Mouse (Mus musculus): Measurements from ENCODE around the gene Fbn1. TPM values are rescaled to one million over a fixed set of nuclear protein-coding genes. Genes with fewer than 3 reads are reported as not detected.

Fbn1 gene
- polyA plus RNA-seq, 1 experiment from 2014 or later, result 19.3 TPM

- H3K9me3 ChIP-seq, result no peaks in the 10 kb centered on the region
- no peak overlapping the region for H3K9ac ChIP-seq
- no peak for ATAC-seq (ENCODE audit: extremely low read depth, insufficient number of reproducible peaks, low FRiP score, low TSS enrichment)
- H3K27me3 ChIP-seq (replicated peaks), result no peaks in the 10 kb centered on the region
- peaks cover 48% of the 10 kb centered on the region for H3K4me1 ChIP-seq
- H3K36me3 ChIP-seq, result peaks cover 3% of the 10 kb centered on the region; the same call in 1 of the 2 replicates
- WGBS, result 83% methylated on average over 5 of the region's 5 CpGs
- H3K4me3 ChIP-seq, result no peak overlapping the region
- no peak overlapping the region for H3K4me2 ChIP-seq
- H3K27ac ChIP-seq (replicated peaks), result no peak overlapping the region
These were observed 53.0 kb downstream of the Fbn1 start for GRCm38 (mm10) chr2:125454781-125455180.

GRCm38 (mm10) chr2:125452369-125453097 lies 55.3 kb downstream of the Fbn1 start:
- no peak overlapping the region for H3K9ac ChIP-seq
- H3K4me3 ChIP-seq, result no peak overlapping the region
- no peak overlapping the region for H3K4me2 ChIP-seq
- no peaks in the 10 kb centered on the region for H3K36me3 ChIP-seq
- no peaks in the 10 kb centered on the region for H3K27me3 ChIP-seq (replicated peaks)
- H3K4me1 ChIP-seq, result peaks cover 60% of the 10 kb centered on the region
- H3K27ac ChIP-seq (replicated peaks), result peak overlapping the region; percentile 86
- WGBS, result 38% methylated on average over 6 of the region's 6 CpGs
- ATAC-seq (ENCODE audit: extremely low read depth, insufficient number of reproducible peaks, low FRiP score, low TSS enrichment), result no peak
- H3K9me3 ChIP-seq, result no peaks in the 10 kb centered on the region

GRCm38 (mm10) chr2:125449361-125449760 lies 58.4 kb downstream of the Fbn1 start:
- no peak overlapping the region for H3K4me2 ChIP-seq
- peak overlapping the region; percentile 34; the same call in 1 of the 2 replicates for H3K27ac ChIP-seq (replicated peaks)
- WGBS, result 66% methylated on average over 8 of the region's 8 CpGs

GRCm38 (mm10) chr2:125448881-125449280 lies 58.9 kb downstream of the Fbn1 start:
- Histone ChIP-seq H3K4me2 (no peak overlapping the region), H3K4me1 (peaks cover 49% of the 10 kb centered on the region), H3K27me3 (replicated peaks) (no peaks in the 10 kb centered on the region), H3K9ac (no peak overlapping the region), H3K36me3 (no peaks in the 10 kb centered on the region), H3K27ac (replicated peaks) (peak overlapping the region; percentile 34; the same call in 1 of the 2 replicates), H3K9me3 (no peaks in the 10 kb centered on the region), H3K4me3 (no peak overlapping the region)
- no peak for ATAC-seq (ENCODE audit: extremely low read depth, insufficient number of reproducible peaks, low FRiP score, low TSS enrichment)
- WGBS, result 71% methylated on average over 6 of the region's 6 CpGs

More at GRCm38 (mm10) chr2:125449361-125449760, 58.4 kb downstream of the Fbn1 start:
- no peaks in the 10 kb centered on the region for H3K27me3 ChIP-seq (replicated peaks)
- ATAC-seq (ENCODE audit: extremely low read depth, insufficient number of reproducible peaks, low FRiP score, low TSS enrichment), result no peak
- no peak overlapping the region for H3K4me3 ChIP-seq
- peaks cover 49% of the 10 kb centered on the region for H3K4me1 ChIP-seq
- no peaks in the 10 kb centered on the region for H3K36me3 ChIP-seq
- H3K9ac ChIP-seq, result no peak overlapping the region
- no peaks in the 10 kb centered on the region for H3K9me3 ChIP-seq

GRCm38 (mm10) chr2:125447274-125447898 lies 60.4 kb downstream of the Fbn1 start:
- peaks cover 40% of the 10 kb centered on the region for H3K4me1 ChIP-seq
- WGBS, result 79% methylated on average over 9 of the region's 9 CpGs
- H3K27me3 ChIP-seq (replicated peaks), result no peaks in the 10 kb centered on the region
- ATAC-seq (ENCODE audit: extremely low read depth, insufficient number of reproducible peaks, low FRiP score, low TSS enrichment), result no peak
- H3K9ac ChIP-seq, result no peak overlapping the region
- no peak overlapping the region for H3K4me2 ChIP-seq
- no peaks in the 10 kb centered on the region for H3K36me3 ChIP-seq
- no peak overlapping the region for H3K27ac ChIP-seq (replicated peaks)
- no peaks in the 10 kb centered on the region for H3K9me3 ChIP-seq
- H3K4me3 ChIP-seq, result no peak overlapping the region

GRCm38 (mm10) chr2:125438381-125438780 lies 69.4 kb downstream of the Fbn1 start:
- ATAC-seq (ENCODE audit: extremely low read depth, insufficient number of reproducible peaks, low FRiP score, low TSS enrichment), result no peak
- Histone ChIP-seq H3K27ac (replicated peaks) (no peak overlapping the region), H3K36me3 (peaks cover 13% of the 10 kb centered on the region), H3K4me3 (no peak overlapping the region), H3K9ac (no peak overlapping the region), H3K4me1 (peaks cover 17% of the 10 kb centered on the region), H3K4me2 (no peak overlapping the region), H3K9me3 (peaks cover 7% of the 10 kb centered on the region), H3K27me3 (replicated peaks) (no peaks in the 10 kb centered on the region)
- 62% methylated on average over 8 of the region's 8 CpGs for WGBS

GRCm38 (mm10) chr2:125436240-125436639 lies 71.6 kb downstream of the Fbn1 start:
- H3K27me3 ChIP-seq (replicated peaks), result no peaks in the 10 kb centered on the region
- WGBS, result 75% methylated on average over 7 of the region's 7 CpGs
- no peak overlapping the region for H3K9ac ChIP-seq
- peaks cover 29% of the 10 kb centered on the region for H3K4me1 ChIP-seq
- H3K4me3 ChIP-seq, result no peak overlapping the region
- peaks cover 7% of the 10 kb centered on the region for H3K9me3 ChIP-seq
- peaks cover 13% of the 10 kb centered on the region for H3K36me3 ChIP-seq
- no peak overlapping the region for H3K27ac ChIP-seq (replicated peaks)
- H3K4me2 ChIP-seq, result no peak overlapping the region
- no peak for ATAC-seq (ENCODE audit: extremely low read depth, insufficient number of reproducible peaks, low FRiP score, low TSS enrichment)

- Histone ChIP-seq H3K27ac (replicated peaks) (peak overlapping the region; percentile 73), H3K36me3 (peaks cover 10% of the 10 kb centered on the region), H3K4me3 (no peak overlapping the region), H3K4me2 (no peak overlapping the region), H3K27me3 (replicated peaks) (no peaks in the 10 kb centered on the region), H3K4me1 (peaks cover 41% of the 10 kb centered on the region), H3K9me3 (peaks cover 7% of the 10 kb centered on the region), H3K9ac (no peak overlapping the region)
- ATAC-seq (ENCODE audit: extremely low read depth, insufficient number of reproducible peaks, low FRiP score, low TSS enrichment), result no peak
- WGBS, result 64% methylated on average over 6 of the region's 6 CpGs
These were observed 74.3 kb downstream of the Fbn1 start for GRCm38 (mm10) chr2:125433524-125433923.

- WGBS, result 66% methylated on average over 6 of the region's 6 CpGs
- Histone ChIP-seq H3K9me3 (peaks cover 7% of the 10 kb centered on the region), H3K4me2 (no peak overlapping the region), H3K9ac (no peak overlapping the region), H3K27me3 (replicated peaks) (no peaks in the 10 kb centered on the region), H3K27ac (replicated peaks) (no peak overlapping the region), H3K4me1 (peaks cover 47% of the 10 kb centered on the region), H3K4me3 (no peak overlapping the region), H3K36me3 (peaks cover 10% of the 10 kb centered on the region)
- no peak for ATAC-seq (ENCODE audit: extremely low read depth, insufficient number of reproducible peaks, low FRiP score, low TSS enrichment)
These were observed 76.3 kb downstream of the Fbn1 start for GRCm38 (mm10) chr2:125431491-125431890.

- no peak overlapping the region for H3K4me3 ChIP-seq
- no peaks in the 10 kb centered on the region for H3K27me3 ChIP-seq (replicated peaks)
- no peak overlapping the region for H3K27ac ChIP-seq (replicated peaks)
- H3K9me3 ChIP-seq, result no peaks in the 10 kb centered on the region; the same call in 1 of the 2 replicates
- ATAC-seq (ENCODE audit: extremely low read depth, insufficient number of reproducible peaks, low FRiP score, low TSS enrichment), result no peak
- H3K9ac ChIP-seq, result no peak overlapping the region
- peaks cover 35% of the 10 kb centered on the region for H3K4me1 ChIP-seq
- no peak overlapping the region for H3K4me2 ChIP-seq
- peaks cover 2% of the 10 kb centered on the region; the same call in 1 of the 2 replicates for H3K36me3 ChIP-seq
- 72% methylated on average over 10 of the region's 10 CpGs for WGBS
These were observed 78.9 kb downstream of the Fbn1 start for GRCm38 (mm10) chr2:125428811-125429438.

- H3K4me1 ChIP-seq, result peaks cover 12% of the 10 kb centered on the region
- H3K9ac ChIP-seq, result no peak overlapping the region
- no peaks in the 10 kb centered on the region for H3K36me3 ChIP-seq
- H3K4me2 ChIP-seq, result no peak overlapping the region
- 55% methylated on average over 9 of the region's 9 CpGs for WGBS
- ATAC-seq (ENCODE audit: extremely low read depth, insufficient number of reproducible peaks, low FRiP score, low TSS enrichment), result no peak
- H3K4me3 ChIP-seq, result no peak overlapping the region
- no peaks in the 10 kb centered on the region for H3K9me3 ChIP-seq
- no peak overlapping the region for H3K27ac ChIP-seq (replicated peaks)
- H3K27me3 ChIP-seq (replicated peaks), result no peaks in the 10 kb centered on the region
These were observed 87.2 kb downstream of the Fbn1 start for GRCm38 (mm10) chr2:125420604-125421003.
